Mouse (Mus musculus): Measurements from ENCODE around the gene Srrm2. TPM values are rescaled to one million over a fixed set of nuclear protein-coding genes. Genes with fewer than 3 reads are reported as not detected.
A peak's percentile ranks its signal among the peaks of the same experiment; 100 is the strongest.

The Srrm2 gene
- polyA plus RNA-seq, 1 experiment from 2014 or later: 606 TPM

- WGBS: 17% methylated on average over 19 of the region's 19 CpGs
- no peak for ATAC-seq (ENCODE audit: low FRiP score, low read depth)
- H3K36me3 ChIP-seq: no peaks in the 10 kb centered on the region
- H3K27ac ChIP-seq: no peak within 1 kb of the TSS
- H3K9me3 ChIP-seq: no peaks in the 10 kb centered on the region
- H3K27me3 ChIP-seq: no peaks in the 10 kb centered on the region
- peak within 1 kb of the TSS; percentile 52 for H3K4me2 ChIP-seq (replicated peaks)
- peak within 1 kb of the TSS; percentile 26 for H3K4me3 ChIP-seq
- no peaks in the 10 kb centered on the region for H3K4me1 ChIP-seq
- no peak within 1 kb of the TSS for H3K9ac ChIP-seq
These were observed 53.5 kb downstream of the Srrm2 start, which contains the start of the genes Prss32 and Prss41 for GRCm38 (mm10) chr17:23843812-23844273. TSS of gene Prss32 (plus strand) at chr17:23843855. TSS of gene Prss41 (minus strand) at chr17:23844172.

- 57% methylated on average over 2 of the region's 2 CpGs for WGBS
- no peak overlapping the region for H3K4me3 ChIP-seq
- H3K27me3 ChIP-seq: no peaks in the 10 kb centered on the region
- no peaks in the 10 kb centered on the region for H3K36me3 ChIP-seq
- no peak overlapping the region for H3K27ac ChIP-seq
- no peaks in the 10 kb centered on the region for H3K9me3 ChIP-seq
- ATAC-seq (ENCODE audit: low FRiP score, low read depth): no peak
- no peak overlapping the region for H3K4me2 ChIP-seq (replicated peaks)
- no peak overlapping the region for H3K9ac ChIP-seq
- no peaks in the 10 kb centered on the region for H3K4me1 ChIP-seq
These were observed 59.7 kb downstream of the Srrm2 start for GRCm38 (mm10) chr17:23850028-23850427.

GRCm38 (mm10) chr17:23850853-23851749 is 60.8 kb downstream of the Srrm2 start:
- no peak overlapping the region for H3K9ac ChIP-seq
- no peak overlapping the region for H3K27ac ChIP-seq
- H3K27me3 ChIP-seq: no peaks in the 10 kb centered on the region
- no peaks in the 10 kb centered on the region for H3K4me1 ChIP-seq
- ATAC-seq (ENCODE audit: low FRiP score, low read depth): no peak
- H3K4me3 ChIP-seq: no peak overlapping the region
- H3K4me2 ChIP-seq (replicated peaks): no peak overlapping the region
- H3K36me3 ChIP-seq: no peaks in the 10 kb centered on the region
- H3K9me3 ChIP-seq: no peaks in the 10 kb centered on the region
- 60% methylated on average over 19 of the region's 19 CpGs for WGBS

- ATAC-seq (ENCODE audit: low FRiP score, low read depth): no peak
- H3K27ac ChIP-seq: no peak overlapping the region
- H3K4me3 ChIP-seq: no peak overlapping the region
- 38% methylated on average over 5 of the region's 5 CpGs for WGBS
- no peak overlapping the region for H3K4me2 ChIP-seq (replicated peaks)
- no peaks in the 10 kb centered on the region for H3K36me3 ChIP-seq
- H3K27me3 ChIP-seq: no peaks in the 10 kb centered on the region
- H3K9ac ChIP-seq: no peak overlapping the region
- H3K9me3 ChIP-seq: no peaks in the 10 kb centered on the region
- H3K4me1 ChIP-seq: no peaks in the 10 kb centered on the region
These were observed 63.0 kb downstream of the Srrm2 start for GRCm38 (mm10) chr17:23853292-23853691.

GRCm38 (mm10) chr17:23854229-23854765 is 64.0 kb downstream of the Srrm2 start:
- H3K27me3 ChIP-seq: no peaks in the 10 kb centered on the region
- WGBS: 84% methylated on average over 10 of the region's 10 CpGs
- H3K4me2 ChIP-seq (replicated peaks): no peak overlapping the region
- no peaks in the 10 kb centered on the region for H3K36me3 ChIP-seq
- no peak overlapping the region for H3K27ac ChIP-seq
- no peaks in the 10 kb centered on the region for H3K4me1 ChIP-seq
- no peaks in the 10 kb centered on the region for H3K9me3 ChIP-seq
- no peak for ATAC-seq (ENCODE audit: low FRiP score, low read depth)
- H3K4me3 ChIP-seq: no peak overlapping the region
- H3K9ac ChIP-seq: no peak overlapping the region

GRCm38 (mm10) chr17:23857193-23857592 is 66.9 kb downstream of the Srrm2 start:
- no peaks in the 10 kb centered on the region for H3K4me1 ChIP-seq
- no peak overlapping the region for H3K4me2 ChIP-seq (replicated peaks)
- no peak overlapping the region for H3K4me3 ChIP-seq
- no peaks in the 10 kb centered on the region for H3K27me3 ChIP-seq
- 82% methylated on average over 6 of the region's 6 CpGs for WGBS
- no peak overlapping the region for H3K9ac ChIP-seq
- ATAC-seq (ENCODE audit: low FRiP score, low read depth): no peak
- H3K27ac ChIP-seq: no peak overlapping the region
- H3K36me3 ChIP-seq: no peaks in the 10 kb centered on the region
- H3K9me3 ChIP-seq: no peaks in the 10 kb centered on the region

- no peaks in the 10 kb centered on the region for H3K27me3 ChIP-seq
- no peak overlapping the region for H3K4me2 ChIP-seq (replicated peaks)
- H3K9me3 ChIP-seq: no peaks in the 10 kb centered on the region
- no peak overlapping the region for H3K9ac ChIP-seq
- no peaks in the 10 kb centered on the region for H3K36me3 ChIP-seq
- no peak overlapping the region for H3K4me3 ChIP-seq
- no peaks in the 10 kb centered on the region for H3K4me1 ChIP-seq
- WGBS: 79% methylated on average over 2 of the region's 2 CpGs
- H3K27ac ChIP-seq: no peak overlapping the region
- no peak for ATAC-seq (ENCODE audit: low FRiP score, low read depth)
These were observed 67.6 kb downstream of the Srrm2 start for GRCm38 (mm10) chr17:23857913-23858312.

- H3K27me3 ChIP-seq: no peaks in the 10 kb centered on the region
- H3K4me2 ChIP-seq (replicated peaks): no peak overlapping the region
- H3K4me3 ChIP-seq: no peak overlapping the region
- WGBS: 83% methylated on average over 4 of the region's 4 CpGs
- no peaks in the 10 kb centered on the region for H3K4me1 ChIP-seq
- no peaks in the 10 kb centered on the region for H3K36me3 ChIP-seq
- H3K9me3 ChIP-seq: peaks cover 5% of the 10 kb centered on the region; the same call in 1 of the 2 replicates
- no peak overlapping the region for H3K27ac ChIP-seq
- H3K9ac ChIP-seq: no peak overlapping the region
- no peak for ATAC-seq (ENCODE audit: low FRiP score, low read depth)
These were observed 72.6 kb downstream of the Srrm2 start for GRCm38 (mm10) chr17:23862926-23863325.

GRCm38 (mm10) chr17:23867756-23868155 is 77.4 kb downstream of the Srrm2 start, which contains the start of gene Prss21:
TSS of gene Prss21 (plus strand) at chr17:23868056.
- no peak for ATAC-seq (ENCODE audit: low FRiP score, low read depth)
- Histone ChIP-seq H3K36me3 (no peaks in the 10 kb centered on the region), H3K27ac (no peak within 1 kb of the TSS), H3K9me3 (peaks cover 5% of the 10 kb centered on the region; the same call in 1 of the 2 replicates), H3K4me2 (replicated peaks) (no peak within 1 kb of the TSS), H3K4me3 (no peak within 1 kb of the TSS), H3K4me1 (no peaks in the 10 kb centered on the region), H3K27me3 (no peaks in the 10 kb centered on the region), H3K9ac (no peak within 1 kb of the TSS)
- WGBS: 85% methylated on average over 15 of the region's 15 CpGs

- no peak for ATAC-seq (ENCODE audit: low FRiP score, low read depth)
- 85% methylated on average over 11 of the region's 11 CpGs for WGBS
These were observed 78.2 kb downstream of the Srrm2 start for GRCm38 (mm10) chr17:23868513-23868912.

More at GRCm38 (mm10) chr17:23868513-23868912, 78.2 kb downstream of the Srrm2 start:
- H3K9ac ChIP-seq: no peak overlapping the region
- no peaks in the 10 kb centered on the region for H3K27me3 ChIP-seq
- H3K4me2 ChIP-seq (replicated peaks): no peak overlapping the region
- no peaks in the 10 kb centered on the region for H3K4me1 ChIP-seq
- H3K27ac ChIP-seq: no peak overlapping the region
- peaks cover 5% of the 10 kb centered on the region; the same call in 1 of the 2 replicates for H3K9me3 ChIP-seq
- H3K36me3 ChIP-seq: no peaks in the 10 kb centered on the region
- H3K4me3 ChIP-seq: no peak overlapping the region

Data from limb, embryonic 13.5 days (tissue).